Mouse (Mus musculus) lung, postnatal 25 days (tissue): ENCODE measurements around the gene Capn11.

ENCODE experiments used
- DNase-seq: peaks from one replicate; pipeline ENCODE4 v3.0.0; 2022; ENCODE audit warnings: low spot score

The Capn11 gene

DNA sequence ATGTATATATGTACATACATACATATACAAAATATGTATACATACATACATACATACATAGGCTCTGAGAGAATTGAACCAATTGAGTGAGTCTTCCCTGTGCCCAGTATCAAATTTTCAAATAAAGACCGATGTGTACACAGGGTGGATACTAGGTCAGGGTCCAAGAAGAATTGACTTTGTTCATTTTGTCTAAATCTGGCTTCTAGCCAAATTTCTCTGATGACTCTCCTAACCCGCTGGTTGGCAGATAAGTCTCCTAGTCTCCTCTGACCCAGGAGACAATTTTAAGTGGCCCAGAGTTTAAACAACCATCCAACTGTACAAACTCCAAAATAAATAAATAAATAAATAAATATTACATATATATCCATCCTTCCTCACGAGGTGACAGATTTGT lies 60.2 kb downstream of the Capn11 start:
- no peak for DNase-seq

DNA sequence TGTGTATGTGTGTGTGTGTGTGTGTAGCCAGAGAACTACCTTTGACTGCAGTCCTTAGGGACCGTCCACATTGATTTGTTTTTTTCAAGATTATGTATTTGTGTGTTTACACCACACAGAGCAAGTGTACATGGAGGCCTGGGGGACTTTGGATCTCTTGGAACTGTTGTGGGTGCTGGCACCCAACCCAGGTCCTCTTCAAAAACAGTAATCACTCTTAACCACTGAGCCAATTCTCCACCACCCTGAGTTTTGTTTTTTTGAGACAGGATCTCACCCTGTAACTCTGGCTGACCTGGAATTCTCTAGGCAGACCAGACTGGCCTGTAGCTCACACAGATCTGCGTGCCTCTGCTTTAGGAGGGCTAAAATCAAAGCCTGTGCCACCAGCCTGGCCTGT lies 60.7 kb downstream of the Capn11 start:
- no peak for DNase-seq

DNA sequence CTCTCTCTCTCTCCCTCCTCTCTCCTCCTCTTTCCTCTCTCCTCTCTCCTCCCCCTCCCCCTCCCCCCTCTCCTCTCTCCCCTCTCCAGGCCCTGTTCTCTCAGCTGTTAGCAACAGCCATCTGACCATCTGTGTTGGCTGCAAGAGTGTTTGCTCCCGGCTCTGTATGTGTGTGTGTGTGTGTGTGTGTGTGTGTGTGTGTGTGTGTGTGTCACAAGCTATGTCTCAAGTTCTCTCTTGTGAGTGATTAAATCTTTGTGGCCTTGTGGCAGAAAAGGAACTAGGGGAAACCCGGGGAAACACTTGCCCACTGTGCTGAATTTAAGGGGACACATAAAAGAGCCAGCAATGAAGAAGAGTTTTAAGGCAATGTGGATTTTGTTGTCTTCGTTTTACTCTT lies 61.3 kb downstream of the Capn11 start:
- DNase-seq: no peak

DNA sequence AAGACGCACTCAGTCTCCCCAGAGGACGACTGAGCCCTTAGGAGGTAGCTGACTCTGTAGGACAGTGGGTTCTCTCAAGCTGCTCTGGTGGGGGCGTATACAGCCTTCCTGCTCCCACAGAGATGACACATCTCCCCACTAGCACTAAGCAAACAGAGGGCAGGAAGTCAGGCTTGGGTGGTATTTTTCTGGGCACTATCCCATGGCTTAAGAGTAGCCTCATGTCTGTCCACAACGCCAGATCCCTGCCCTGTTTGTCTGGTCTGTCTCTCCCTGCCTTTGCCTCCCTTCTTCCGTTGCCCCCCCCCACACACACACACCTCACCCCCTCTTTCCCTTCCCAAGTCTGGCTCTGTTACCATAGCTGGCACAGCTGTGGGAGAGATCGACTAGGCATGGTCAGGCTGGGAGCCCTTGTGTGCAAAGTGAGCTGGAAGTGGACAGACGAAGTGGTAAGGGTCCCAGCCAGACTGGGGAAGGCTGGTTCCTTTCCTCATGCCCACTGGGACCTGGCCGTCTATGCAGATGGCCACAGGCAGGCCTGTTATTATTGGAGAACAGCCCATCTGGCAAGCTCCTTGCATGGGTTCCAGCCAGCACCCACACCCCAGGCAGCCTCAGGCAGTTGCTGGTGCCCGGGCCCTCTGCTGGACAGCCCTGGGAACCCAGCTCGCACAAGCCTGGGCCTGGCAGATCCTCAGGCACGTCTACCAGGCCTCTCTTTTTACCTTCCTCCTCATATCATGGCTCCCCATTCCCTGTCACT lies 62.3 kb downstream of the Capn11 start:
- DNase-seq: peak; percentile 88

DNA sequence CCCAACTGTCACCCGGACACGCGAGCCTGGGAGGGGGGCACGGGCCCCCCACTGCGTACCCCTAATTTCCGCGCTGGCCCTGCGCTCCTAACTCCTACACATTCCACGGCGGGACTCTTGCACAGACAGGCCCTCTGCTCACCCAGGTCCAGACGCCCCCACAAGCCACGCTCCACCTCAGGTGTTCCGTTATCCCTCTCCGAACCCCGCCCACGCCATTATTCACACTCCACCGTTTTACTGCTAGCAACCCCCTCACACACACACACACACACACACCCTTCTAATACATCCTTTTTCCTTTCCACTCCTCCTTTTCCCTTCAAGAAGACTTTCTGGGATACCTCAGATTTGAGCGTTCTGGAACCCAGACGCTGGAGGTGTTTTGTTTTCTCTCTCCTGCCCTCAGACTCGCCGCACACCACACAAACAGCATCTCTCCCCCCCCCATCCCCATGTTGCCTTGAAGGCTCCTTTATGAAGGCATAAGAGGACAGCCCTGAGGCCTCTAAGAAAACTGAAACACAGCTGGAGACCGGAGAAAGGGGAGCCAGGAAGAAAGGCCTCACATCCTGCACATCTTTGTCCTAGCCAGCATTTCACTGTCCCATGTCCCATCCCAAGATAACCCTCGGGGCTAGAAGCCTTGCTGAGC lies 63.3 kb downstream of the Capn11 start:
- no peak for DNase-seq

DNA sequence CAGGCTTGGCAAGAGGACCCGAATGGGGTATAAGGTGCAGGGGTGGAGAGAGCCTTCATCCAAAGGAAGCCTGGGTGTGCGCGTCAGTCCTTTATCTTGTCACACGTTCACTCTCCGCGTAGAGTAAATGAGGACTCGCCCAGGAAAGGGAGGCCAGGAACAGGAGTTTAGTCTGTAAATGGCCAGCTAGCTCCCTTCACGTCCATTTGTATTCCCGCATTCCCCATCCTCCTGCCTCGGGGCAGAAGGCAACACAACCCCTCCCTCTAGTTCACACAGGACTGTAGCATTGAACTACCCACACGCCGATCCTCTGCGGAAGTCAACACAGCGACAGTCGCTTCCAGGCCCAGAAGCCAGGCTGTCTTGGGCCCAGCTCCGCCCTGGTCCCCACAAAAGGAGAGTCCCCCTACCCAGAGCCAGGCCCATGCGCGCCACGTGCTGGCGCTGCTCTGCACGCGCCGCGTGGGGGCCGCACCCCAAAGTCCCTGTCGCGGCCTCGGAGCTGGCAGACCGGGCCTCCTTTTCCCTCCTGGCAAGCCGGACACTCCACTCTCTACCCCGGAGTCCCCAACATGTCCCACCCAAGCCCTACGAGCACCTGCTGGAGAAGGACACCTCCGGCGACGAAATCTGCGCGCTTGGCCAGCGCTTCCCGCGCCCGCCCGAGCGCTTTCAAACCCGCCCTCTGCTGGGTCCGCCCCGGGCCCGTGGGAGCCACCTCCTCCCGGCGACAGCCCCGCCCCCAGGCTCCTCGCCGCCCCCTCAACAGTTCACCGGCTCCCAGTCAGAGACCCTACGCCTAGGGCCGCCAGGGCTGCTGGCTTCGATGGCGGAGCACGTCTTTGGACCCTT lies 64.0 kb downstream of the Capn11 start:
- peak; percentile 75 for DNase-seq

DNA sequence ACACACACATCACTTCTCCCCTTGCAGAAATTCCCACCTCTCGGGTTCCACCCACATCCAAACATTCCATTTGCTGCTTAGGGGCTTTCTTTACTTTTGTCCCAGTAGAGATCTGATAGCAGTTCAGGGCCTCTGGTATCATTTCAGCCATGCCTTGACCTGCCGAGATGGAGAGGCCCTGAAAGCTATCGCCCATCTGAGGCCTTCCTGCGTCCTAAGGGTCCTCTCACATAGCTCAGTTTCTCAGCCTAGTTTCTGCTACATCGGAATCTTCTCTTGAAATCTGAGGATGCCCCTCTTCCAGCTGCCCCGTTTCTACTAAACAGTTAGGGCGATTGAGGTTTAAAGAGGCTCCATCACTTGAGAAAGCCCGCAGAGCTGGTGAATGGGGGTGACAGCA lies 64.9 kb downstream of the Capn11 start:
- no peak for DNase-seq

DNA sequence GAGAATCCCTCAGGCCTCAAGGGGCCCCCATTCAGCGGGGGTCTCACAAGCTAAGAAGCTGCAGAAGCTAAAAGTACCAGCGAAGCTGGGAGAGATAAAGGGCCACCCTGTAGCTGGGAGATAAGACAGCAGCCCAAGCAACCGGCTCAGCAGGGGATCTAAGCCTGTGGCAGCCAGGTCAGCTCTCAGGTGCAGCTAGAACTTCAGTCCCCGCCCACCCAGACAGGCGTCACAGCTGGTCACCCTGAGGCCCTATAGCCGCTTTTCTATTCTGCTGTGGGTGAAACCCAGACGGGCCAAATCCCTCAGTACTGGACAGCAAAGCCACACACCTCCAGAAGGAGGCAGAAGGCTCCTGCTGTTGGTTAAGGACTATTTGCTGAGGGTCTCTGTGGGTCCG lies 65.6 kb downstream of the Capn11 start:
- DNase-seq: no peak

DNA sequence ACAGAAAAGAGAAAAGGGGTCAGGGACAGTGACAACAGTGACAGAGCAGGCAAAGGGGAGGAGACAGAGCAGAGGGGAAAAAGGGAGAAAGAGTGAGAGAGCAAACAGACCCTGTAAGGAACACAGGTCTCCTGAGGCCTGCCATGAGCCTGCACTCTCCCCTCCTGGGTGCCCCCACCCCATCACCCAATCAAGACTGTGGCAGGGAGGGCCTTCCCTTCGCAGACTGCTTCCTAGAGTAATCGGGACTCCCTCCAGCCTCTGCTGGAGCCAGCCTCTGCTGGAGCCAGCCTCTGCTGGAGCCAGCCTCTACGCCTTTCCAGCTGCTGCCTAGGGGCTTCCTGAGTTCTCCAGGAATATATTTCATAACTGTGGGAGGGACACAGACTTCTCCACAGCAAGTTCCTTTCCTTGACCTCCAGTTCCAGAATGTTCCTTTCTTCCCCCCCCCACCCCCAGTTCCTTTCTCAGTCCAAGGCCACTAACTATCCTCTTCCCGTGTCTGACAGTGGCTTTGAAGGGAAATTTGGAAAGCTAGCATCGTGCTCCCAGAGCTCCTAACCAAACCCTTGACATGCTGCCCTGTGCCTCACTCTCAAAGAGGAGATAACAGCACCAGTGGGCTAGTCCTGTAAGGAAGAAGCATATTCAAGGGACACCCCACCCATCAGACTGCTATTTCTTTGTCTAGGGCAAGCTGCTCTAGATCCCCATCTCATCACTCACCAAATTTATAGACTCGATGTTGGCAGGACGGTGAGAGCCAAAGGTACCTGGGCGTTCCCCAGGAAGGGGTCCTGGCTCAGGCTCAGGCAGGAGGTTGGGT lies 66.3 kb downstream of the Capn11 start:
- DNase-seq: peak; percentile 53

DNA sequence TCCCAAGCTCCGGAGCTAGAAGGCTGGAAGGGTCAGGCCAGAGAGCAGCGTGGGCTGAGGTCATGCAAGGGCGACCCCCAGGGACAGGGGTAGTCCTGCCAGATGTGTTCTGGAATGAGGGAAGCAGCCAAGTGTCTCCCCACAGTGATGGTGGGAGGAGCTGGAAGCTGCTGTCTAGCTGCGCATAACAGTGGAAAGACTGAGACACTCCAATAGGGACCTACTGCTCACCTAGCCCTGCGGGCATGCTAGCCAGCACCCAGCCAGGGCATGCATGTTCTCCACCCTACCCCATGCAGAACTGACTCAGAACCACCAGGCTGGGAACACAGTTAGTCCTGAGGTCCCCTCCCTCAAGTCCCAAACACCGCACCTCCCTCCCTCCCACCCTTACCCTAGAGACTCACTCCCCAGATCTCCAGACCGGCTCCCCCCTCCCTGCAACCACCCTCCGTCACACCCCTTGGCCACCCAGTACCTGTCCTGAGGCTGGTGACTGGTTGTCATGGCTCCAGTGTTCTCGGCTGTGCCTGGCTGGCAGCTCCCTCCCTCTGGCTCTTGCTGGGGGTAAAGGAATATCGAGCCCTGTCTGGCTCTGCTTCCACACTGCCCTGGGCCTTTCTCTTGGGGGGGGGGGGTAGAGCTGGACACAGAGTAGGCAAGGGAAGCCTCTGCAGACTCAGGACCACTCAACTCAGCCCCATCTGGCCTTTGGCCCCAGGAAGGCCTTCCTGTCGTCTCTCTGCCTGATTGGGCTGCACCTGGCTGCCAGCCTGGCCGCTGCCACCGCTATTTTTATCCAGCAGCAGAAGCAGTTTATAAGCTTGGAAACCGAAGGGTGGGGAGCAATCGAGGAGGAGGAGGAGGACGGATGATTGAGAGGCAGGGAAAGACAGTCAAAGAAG lies 67.2 kb downstream of the Capn11 start:
- no peak for DNase-seq

DNA sequence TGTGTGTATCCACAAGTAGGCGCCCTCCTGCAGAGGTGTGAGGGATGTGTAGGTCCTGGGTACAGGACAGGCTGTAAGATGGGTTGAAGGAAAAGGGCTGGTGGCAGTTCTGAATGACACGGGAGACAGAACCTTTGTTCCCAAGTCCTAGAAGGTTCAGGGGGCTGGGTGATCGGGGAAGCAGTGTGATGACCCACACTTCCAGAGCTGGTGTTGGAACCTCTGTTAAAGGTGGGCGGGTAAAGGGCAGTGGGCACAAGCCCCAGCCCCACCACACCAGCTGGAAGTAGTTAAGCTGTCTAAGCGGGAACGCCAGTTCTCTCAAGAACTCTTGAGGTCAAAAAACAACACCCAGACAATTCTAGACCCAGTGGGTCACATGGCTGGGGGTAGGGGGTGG lies 68.7 kb downstream of the Capn11 start:
- DNase-seq: no peak

DNA sequence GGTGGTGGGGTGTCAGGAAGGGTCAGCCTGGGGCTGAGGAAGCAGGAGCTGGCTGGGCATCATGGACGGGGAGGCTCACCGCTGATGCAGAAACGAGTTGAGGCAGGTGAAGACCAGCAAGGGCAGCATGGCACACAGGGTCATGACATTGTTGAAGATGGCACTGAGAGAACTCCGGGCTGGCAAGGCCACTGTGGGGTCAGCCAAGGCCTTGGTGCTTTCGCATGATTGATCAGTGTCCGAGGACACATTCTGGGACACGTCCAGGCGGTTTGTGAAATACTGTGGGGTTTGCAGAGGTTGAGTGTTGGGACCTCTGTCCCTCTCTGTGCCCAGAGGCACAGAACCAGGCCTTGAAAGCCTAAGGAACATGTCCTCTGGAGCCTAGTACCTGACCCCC lies 69.3 kb downstream of the Capn11 start:
- DNase-seq: no peak

DNA sequence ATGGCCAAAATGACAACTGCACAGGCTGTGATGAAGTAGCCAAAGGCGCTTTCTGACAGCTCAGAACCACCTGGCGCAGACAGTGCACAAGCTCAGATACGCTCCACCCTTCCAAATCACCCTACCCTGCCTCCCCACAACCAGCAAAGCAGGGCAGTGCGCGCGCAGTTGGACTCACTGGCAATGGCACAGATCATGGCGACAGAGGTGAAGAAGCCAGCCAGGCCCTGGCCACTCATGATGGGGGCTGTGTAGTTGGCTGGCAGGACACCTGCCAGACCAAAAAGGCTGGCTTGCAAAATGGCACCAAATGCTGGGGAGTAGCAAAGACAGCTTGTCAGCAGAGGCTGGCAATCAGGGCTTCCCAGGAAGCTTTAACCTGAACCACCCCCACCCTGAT lies 69.9 kb downstream of the Capn11 start:
- no peak for DNase-seq

DNA sequence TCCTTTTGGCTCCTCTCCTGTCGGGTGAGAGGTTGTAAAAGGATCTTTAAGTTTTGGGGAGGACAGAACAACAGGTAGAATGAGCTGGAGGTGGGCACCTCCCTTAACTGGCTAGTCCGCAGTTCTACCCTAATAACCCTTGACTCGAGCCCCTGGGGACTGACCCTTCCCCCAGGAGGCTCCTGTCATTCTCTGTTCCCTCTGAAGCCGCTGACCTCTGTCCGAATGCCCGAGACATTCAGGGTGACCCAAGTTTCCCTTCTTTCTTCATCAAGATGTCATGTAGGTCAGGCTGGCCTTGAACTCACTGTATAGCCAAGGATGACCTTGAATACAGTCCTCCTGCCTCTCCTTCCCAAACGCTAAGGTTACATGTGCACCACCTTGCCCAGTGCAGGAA lies 70.8 kb downstream of the Capn11 start:
- DNase-seq: no peak

DNA sequence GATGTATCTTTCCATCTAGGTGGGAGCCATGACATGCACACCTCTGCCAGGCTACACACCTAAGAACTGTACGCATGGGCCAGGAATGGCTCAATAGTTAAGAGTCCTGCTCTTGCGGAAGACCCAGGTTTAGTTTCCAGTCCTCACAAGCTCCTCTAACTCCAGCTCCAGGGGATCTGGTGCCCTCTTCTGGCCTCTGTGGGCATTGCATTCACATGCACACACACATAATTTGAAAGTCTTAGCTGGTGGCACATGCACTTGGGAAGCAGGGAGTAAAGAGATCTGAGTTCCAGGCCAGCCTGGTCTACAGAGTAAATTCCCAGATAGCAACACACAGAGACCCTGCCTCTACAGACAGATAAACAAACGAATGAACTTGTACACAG lies 72.7 kb downstream of the Capn11 start:
- DNase-seq: no peak

DNA sequence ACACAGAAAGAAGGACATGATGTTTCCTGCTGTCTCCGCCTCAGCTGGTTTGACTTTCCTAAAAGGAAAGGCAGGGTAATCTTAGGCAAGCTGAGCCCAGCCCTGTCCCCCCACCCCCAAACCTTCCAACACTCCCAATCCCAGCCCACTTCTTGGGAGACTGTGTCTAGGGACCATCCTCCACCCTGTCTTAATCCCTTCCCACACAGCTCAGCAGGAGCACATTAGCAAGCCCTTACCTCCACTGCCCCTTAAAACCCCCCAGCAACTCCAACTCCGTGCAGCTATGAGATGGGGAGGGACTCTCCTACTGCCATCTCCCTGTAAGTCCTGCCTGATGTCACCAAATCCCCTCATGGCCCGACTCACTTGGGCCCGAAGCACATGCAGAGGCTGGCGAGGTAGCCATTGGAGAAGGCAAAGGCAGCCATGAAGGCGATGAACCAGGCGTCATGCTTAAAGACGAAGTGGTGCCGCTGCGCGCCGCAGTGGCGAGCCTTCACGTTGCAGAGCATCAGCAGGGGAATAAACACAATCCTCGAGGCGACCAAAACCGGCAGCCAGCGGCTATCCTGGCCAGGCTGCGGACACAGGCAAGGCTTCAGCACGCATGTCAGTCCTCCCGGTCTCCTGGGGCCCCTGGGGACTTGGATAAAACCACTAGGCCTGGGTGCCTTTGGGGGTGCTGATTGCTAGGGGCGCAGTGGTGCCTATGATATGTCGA lies 73.2 kb downstream of the Capn11 start:
- no peak for DNase-seq

DNA sequence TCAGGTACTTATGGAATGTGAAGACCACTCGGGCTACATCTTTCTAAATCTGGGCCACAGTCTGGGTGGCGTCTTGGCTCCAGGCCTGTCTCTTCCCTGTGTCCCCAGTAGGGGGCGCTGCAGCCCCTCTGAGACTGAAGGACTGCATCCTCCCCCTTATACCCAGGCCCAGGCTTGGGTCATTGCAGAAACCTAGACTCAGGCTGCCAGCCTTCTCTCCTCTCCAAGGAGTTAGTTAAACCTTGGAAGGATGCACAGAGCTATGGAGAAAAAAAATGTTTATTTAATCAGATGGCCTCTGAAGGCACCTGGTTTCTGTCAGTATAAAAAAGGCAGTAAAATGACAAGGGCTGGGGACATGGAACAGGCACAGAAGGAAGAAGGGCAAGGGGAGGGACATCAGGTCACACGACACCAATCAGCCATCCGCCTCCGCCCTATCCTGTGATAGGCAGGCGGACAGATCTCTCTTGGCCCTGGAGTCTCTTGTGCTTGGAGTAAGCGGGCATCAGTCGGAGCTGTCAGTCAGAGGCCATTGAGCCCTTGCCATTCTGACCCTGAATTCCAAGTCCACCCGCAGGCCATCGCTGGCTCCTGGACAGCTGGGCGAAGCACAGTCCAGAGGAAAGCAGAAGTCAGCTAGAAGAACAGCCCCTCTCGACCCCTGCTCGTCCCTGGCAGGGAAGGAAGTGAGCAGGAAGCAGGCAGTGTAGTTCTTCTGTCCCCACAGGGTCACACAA lies 74.0 kb downstream of the Capn11 start:
- peak; percentile 81 for DNase-seq

DNA sequence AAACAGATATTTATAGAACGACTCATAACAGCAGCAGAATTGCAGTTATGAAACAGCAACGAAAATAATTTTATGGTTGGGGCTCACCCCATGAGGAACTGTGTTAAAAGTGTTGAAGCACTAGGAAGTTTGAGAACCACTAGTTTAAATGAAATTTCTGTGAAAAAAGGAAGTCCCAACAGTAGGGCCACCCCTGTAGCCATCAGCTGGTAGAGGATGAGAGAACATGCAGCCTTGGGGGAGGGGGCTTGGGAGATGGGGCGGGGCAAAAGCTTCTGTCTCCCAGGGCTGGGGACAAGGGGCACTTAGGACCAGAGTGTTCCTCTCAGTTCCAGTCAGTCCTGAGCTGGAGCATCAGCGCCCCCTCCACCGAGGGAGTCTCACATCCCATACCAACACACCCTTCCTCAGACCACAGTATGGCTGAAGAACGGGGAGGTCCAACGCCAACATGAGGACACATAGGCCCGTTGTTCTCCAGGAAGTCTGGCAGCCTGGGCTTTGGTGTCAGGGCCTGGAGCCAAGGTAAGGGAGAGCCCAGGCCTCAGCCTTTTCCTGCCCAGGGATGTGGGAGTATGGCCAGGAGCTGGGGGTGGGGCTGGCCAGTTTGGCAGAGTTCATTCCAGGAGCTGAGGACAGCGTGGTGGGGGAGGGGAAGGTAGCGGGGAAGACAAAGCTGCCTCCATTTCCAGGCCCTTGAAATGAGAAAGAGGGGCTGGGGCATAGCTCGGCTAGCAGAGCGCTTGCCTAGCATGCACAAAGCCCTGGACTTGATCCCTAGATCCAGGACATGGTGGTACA lies 74.8 kb downstream of the Capn11 start:
- peak; percentile 90 for DNase-seq
